Mouse (Mus musculus) heart, postnatal 0 days (tissue): Measurements from ENCODE around the gene Nes.

Experiments
- CTCF ChIP-seq: IDR thresholded peaks from 2 replicates; pipeline ENCODE4 v1.5.1; 2016; ENCODE audit warnings: antibody characterized with exemption, control low read depth, low read depth
- EP300 ChIP-seq: IDR thresholded peaks from 2 replicates; pipeline ENCODE4 v1.6.1; 2016; ENCODE audit warnings: antibody characterized with exemption, low read depth

- TF ChIP-seq CTCF (no peak), EP300 (no peak)
Measured at GRCm38 (mm10) chr3:87934501-87934900, 36.4 kb upstream of the Nes start.
